Mouse (Mus musculus) adipose tissue, adult 10 weeks (tissue): ENCODE measurements around the gene Olfr874. TPM values are rescaled to one million over a fixed set of nuclear protein-coding genes. Genes with fewer than 3 reads are reported as not detected.

ENCODE experiments used
- polyA plus RNA-seq: library from polyadenylated mRNA; stranded (reverse); fragments of 350-450 nt; fragmentation: Illumina TruSeq; extraction: RNeasy Lipid Tissue Mini Kit (QIAGEN cat#74804); gene quantifications from one replicate; pipeline ENCODE4 v1.2.3, GENCODE M21; 2014; ENCODE audit warnings: low read depth, low replicate concordance

Olfr874 gene
- not detected for polyA plus RNA-seq

DNA sequence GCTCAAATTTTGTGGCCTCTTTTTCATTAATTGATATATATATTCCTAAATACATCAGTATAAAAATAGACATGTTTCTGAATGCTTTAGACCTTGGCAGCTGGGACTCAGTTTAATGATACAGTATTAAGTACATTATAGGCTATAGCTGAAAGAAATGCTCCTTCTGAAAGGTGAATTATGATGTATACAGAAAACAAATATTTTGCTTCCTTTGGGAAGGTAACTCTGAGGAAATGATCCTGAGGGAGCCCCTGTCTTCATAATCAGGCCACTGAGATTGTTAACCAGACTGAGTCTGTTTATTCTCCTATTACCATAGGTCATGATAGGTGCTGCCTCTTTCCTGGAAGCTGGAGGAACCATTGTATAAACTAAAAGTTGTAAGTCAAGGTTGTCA, at the start of gene Olfr874:
Gene Olfr874, plus strand, starts transcription at position 301 of the 400 bp plus-strand sequence.

DNA sequence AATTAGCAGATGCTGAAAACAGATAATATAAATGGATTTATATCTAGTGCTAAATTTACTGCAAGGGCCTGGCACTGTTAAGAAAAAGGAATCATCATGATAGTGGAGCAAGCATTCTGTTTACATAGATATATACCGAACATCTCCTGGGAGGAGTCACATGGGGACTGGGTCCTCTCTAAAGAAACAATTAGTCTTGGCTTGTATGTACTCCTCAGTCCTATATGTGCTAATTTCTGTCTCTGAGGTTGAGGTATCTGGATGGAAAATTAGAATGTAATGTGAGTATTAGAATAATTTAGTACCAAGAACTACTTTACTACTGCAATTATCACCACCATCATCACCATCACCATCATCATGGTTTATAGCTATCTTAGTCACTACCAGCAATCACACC, 28.8 kb upstream of the Olfr874 start, which contains the start of gene Olfr160:
Gene Olfr160, minus strand, starts transcription at position 101 of the 400 bp plus-strand sequence.

DNA sequence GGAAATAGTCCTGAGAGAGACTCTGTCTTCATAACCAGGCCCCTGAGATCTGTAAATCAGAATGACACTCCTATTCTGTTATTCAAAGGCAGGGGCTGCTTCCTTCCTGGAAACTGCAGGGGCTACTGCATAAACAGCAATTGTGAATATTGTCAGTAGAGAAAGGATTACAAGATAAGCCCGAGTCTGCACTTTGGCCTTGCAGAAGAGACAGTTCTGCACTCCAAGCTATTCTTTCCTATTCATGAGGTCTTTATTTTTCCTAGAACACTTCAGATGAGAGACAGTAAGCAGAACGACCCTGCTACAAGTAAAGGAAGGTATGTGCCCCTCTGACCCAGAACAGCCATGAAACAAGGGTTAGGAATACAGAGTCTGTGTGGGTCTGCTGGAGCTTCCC, 26.9 kb downstream of the Olfr874 start, which contains the start of gene Olfr875:
Gene Olfr875, plus strand, starts transcription at position 99 of the 400 bp plus-strand sequence.

Other genes starting within 250 kb of the Olfr874 start
- gene Esam, start 217.0 kb upstream of the Olfr874 start, polyA plus RNA-seq: 53.7 TPM
- 14.4 TPM for gene Vsig2, start 205.9 kb upstream of the Olfr874 start, polyA plus RNA-seq
- 21.5 TPM for gene Nrgn, start 192.2 kb upstream of the Olfr874 start, polyA plus RNA-seq
- gene Siae, start 189.4 kb upstream of the Olfr874 start, polyA plus RNA-seq: 19.3 TPM
- 56.0 TPM for gene Spa17, start 131.4 kb upstream of the Olfr874 start, polyA plus RNA-seq
- 84.2 TPM for gene Tbrg1, start 87.8 kb upstream of the Olfr874 start, polyA plus RNA-seq
- not detected for gene Panx3, start 75.9 kb upstream of the Olfr874 start, polyA plus RNA-seq
- gene Olfr160, start 28.9 kb upstream of the Olfr874 start, polyA plus RNA-seq: not detected
- not detected for gene Olfr875, start 26.8 kb downstream of the Olfr874 start, polyA plus RNA-seq
- gene Olfr876, start 57.9 kb downstream of the Olfr874 start, polyA plus RNA-seq: not detected
- gene Olfr877, start 109.2 kb downstream of the Olfr874 start, polyA plus RNA-seq: not detected
- not detected for gene Olfr145, start 151.6 kb downstream of the Olfr874 start, polyA plus RNA-seq
- gene Olfr878, start 172.7 kb downstream of the Olfr874 start, polyA plus RNA-seq: not detected
- gene Olfr881, start 246.7 kb downstream of the Olfr874 start, polyA plus RNA-seq: not detected